Mouse (Mus musculus): ENCODE measurements around the gene Lrrk2. TPM values are rescaled to one million over a fixed set of nuclear protein-coding genes. Genes with fewer than 3 reads are reported as not detected.

Gene Lrrk2
- 49.5 TPM for polyA plus RNA-seq (2014; fragmentation: Illumina TruSeq; extraction: RNeasy Lipid Tissue Mini Kit (QIAGEN cat#74804); ENCODE audit: low read depth, low replicate concordance)

DNA sequence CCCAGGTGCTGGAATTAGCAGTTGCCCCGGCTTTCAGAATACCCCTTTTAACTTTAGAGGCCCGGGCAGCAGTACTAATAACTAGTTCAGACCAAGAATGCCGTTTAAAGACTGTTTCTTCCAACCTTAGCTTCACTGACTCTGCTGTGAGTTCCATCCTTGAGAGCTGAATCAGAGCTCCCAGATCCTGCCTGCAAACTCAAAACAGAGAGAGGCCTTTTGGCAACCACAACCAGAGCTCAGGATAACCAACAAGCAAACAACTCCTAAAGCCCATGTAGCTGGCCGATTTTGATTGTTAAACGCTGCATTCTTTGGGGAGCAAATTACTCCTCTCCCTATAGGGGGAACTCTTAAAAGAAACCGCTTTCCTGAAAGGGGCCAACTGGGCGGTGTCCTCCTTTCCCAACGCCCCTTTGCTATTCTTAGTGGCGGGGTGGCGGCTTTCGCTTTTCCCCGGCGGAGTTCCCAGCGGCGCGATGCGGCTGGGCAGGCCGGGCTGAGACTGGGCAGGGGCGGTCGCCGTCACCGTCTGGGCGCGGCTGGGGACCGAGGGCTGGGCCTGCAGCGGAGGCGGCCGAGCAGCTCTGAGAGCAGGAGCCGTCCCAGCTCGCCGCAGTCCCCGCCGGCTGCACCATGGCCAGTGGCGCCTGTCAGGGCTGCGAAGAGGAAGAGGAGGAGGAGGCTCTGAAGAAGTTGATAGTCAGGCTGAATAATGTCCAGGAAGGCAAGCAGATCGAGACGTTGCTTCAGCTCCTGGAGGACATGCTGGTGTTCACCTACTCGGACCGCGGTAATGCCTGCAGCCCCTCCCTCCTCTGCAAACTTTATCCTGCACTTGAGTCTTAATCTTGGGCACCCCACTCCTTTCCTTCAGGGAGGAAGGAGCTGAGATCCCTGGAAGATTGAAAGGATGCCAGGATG is at the start of gene Lrrk2:
TSS of gene Lrrk2 (plus strand) at position 531 of the 924 bp plus-strand sequence.

DNA sequence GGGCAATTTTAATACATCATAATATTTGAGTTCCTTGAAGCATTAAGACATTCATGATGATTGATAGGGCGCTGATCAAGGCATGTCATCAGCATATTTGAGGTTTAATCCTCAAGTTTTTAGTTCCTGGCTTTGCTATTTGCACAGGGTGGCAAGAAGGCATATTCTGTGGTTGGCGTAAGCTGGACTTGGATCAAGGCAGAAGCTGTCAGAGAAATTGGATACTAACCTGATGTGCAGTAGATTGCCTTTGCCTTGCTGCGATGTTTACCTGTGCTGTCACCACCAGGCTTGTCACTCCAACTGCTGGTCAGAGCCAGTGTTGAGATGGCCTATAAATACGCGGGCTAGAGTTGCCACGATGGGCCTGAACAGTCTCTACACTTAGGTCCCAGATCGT is 165.0 kb downstream of the Lrrk2 start, which contains the start of gene Smgc:
TSS of gene Smgc (plus strand) at position 301 of the 400 bp plus-strand sequence.

Other genes starting within 250 kb of the Lrrk2 start
- 55.3 TPM for gene Slc2a13, start 99.9 kb upstream of the Lrrk2 start, polyA plus RNA-seq (2014; fragmentation: Illumina TruSeq; extraction: RNeasy Lipid Tissue Mini Kit (QIAGEN cat#74804); ENCODE audit: low read depth, low replicate concordance)
- gene Smgc, start 165.1 kb downstream of the Lrrk2 start, polyA plus RNA-seq (2014; fragmentation: Illumina TruSeq; extraction: RNeasy Lipid Tissue Mini Kit (QIAGEN cat#74804); ENCODE audit: low read depth, low replicate concordance), result not detected